Mouse (Mus musculus): ENCODE results near the gene Catsperg1. TPM values are rescaled to one million over a fixed set of nuclear protein-coding genes. Genes with fewer than 3 reads are reported as not detected.

The Catsperg1 gene
- 1 to 10 TPM; 1.6 to 1.8 TPM for total RNA-seq (2021)
- long read RNA-seq, experiment 1, partial matches to known transcripts = 0 of 3 reads
- long read RNA-seq, experiment 1, other reads (novel, unspliced or antisense) = 3 of 3 reads
- long read RNA-seq, experiment 2 = 0 reads

DNA sequence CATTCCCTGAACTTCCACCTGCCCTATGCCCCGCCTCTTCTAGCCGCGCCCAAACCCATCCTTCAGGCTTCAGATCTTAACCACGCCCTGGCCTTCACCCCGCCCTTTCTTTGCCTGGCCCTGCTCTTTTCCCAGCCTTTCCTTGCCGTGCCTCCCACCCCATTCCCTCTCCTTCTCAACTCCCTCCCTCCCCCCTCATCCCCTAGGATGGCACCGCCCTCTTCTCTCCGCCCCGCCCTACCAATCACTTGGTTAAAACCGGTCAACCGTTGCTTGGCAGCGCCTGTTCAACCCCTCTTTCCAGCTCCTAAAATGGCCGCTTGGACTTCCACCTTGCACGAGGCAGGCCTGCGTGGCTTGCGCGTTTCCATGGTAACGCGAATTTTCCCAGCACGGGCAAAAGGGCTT is at the start of gene Catsperg1:
Catsperg1 (minus strand) TSS at position 361 of the 408 bp plus-strand sequence.
- no peak for DNase-seq (ENCODE audit: low spot score in 2 of 2)

DNA sequence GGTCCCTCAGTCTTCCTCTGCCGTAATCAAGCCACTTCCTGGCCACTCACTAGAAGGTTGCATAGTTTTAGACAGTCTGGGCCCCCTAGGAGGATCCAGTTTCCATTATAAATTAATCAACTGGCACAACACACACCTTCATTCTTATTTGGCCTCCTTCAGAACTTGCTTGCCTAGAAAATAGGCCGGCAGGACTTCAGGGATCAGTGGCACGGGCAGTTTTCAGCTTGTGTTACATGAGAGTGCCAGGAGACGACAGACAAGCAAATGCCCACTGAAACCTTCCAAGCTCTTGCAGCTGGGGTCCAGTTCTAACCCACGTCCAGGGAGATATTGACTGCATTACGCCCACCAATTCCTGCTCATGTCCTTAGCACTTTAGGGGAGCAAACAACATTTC is 48.3 kb upstream of the Catsperg1 start:
- DNase-seq (ENCODE audit: low spot score in 2 of 2) = no peak

DNA sequence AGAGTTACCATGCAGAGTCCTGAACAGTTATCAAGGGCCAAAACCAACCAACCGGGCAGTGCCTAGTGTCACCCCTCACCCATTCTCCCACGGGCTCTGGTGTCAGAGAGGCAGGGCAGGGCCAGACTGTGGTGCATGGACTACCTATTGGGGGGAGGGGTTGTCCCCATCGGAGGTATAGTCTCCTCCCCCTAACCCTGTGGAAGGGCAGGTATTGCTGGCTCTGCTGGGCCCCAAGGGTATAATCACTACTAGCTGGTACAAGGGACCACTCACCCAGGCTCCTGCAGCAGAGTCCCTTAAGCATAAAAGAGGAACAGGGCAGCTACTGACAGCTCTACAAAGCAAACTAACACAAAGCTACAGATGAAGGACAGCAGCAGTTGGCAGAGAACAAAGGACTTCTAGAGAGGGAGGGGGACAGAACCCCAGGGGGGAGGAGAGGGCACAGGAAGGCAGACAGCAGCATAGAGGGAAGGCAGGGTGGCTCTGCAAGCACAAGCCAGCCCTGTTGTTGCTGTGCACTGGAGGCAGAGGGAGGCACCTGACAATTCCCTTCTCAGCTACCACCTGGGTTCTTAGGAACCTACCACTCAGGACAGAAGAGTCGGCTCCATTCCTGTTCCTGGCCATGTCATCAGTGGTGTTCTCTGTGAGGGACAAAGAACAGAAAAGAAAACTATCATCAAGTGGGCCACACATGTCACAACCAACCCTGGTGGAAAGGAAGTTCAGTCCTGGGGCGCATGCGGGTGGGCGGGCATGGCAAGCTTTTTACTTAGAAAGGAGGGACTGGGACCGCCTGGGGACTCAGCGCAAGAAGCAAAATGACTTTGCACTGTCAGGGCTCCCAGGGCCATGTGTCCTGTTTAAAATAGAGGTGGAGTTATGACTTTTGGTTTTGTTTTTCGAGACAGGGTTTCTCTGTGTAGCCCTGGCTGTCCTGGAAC is 46.2 kb upstream of the Catsperg1 start:
- no peak for DNase-seq (ENCODE audit: low spot score in 2 of 2)

DNA sequence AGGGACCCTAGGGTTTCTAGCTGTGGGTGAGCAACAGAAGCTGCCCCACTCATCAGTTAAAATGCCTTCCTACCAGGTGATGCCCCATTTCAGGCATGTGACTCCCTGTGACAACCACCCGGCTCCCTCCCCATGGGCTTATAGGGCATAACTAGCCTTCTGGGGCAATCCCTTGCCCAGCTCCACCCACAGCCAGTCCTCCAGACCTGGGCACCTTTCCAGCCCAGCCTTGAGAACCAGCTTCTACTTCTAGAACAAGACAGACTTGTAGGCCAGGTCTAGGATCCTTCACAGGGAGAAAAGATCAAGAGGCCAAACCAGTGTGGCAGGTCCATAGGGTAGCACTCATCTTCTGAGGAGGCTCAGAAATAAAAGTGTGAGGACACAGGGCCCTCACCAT is 43.5 kb upstream of the Catsperg1 start:
- DNase-seq (ENCODE audit: low spot score in 2 of 2) = no peak

DNA sequence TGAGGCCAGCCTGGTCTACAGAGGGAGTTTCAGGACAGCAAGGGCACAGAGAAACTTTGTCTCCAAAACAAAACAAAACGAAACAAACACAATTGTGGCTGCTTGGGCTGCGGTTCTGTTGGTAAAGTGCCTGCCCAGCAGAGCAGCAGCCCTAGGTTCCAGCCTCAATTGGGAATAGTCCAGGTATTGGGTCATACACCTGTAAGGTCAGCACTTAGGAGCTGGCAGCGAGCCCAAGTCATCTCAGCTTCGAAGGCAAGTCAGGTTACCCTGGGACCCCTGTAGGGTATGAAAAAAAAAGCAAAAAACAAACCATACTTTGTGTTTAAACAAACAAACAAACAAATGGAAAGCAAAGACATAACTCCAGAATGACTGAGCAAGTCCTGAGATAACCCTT is 42.0 kb upstream of the Catsperg1 start:
- no peak for DNase-seq (ENCODE audit: low spot score in 2 of 2)

DNA sequence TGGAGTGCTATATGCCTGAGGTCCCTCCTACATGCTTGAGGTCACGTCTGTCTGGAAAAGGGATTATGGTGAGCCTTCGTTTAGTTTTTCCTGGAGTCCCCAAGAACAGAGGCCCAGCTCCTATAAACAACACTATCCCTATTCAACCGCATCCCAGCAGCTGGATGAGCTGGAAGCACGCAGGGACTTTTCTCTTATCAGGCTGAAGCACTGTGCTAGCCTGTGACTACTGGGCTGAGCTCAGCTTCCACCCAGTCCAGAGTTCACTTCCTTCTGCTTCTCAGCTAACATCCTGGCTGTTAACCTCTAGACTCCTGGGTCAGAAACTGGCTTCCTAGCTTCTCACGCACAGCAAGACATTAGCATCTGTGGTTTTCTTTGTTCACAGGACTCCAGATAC is 40.0 kb upstream of the Catsperg1 start:
- DNase-seq (ENCODE audit: low spot score in 2 of 2) = no peak

DNA sequence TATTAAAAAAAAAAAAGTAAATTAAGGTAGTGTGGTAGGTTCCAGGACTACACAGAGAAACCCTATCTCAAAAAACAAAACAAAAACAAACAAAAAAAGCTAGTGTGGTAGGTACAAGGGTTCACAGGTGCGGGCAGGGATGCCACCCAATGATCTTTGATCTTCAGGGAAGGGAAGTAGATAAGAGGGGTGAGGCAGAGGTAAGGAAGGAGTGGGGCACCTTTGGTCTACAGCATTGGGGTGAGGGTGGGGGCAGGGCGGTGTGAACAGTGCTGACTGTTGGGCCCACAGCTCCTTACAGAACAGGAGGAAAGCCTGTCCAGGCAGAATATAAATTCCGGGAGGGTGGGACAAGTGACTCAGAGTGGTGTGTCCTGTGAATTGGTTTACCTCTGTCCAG is 37.3 kb upstream of the Catsperg1 start:
- no peak for DNase-seq (ENCODE audit: low spot score in 2 of 2)

DNA sequence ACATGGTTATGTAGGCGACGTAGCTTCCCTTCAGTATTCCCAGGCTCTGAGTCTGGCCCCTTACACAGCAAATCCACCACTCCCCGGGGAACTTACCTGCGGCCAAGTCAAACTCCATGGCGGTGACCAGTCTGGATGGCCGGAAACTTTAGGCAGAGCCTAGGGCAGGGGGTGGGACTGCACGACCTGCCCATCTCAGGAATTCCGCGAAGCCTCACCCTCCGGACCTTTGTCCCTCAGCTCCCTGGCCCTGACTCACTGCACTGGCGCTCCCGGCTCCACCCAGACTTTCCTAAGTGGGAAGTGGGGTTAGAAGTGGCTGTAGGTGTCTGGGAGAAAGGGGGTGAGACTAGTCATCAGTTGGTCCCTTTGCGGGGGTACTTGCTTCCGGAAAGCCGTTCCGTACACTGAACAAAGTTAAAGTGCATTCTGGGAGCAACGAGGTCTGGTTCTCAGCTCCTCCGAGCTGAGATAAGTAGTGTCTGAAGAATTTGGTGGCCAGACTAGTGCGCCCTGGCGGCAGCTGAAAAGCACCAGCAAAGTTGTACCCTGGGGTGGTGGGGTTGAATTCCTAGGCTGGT is 34.5 kb upstream of the Catsperg1 start, which contains the start of gene 2200002D01Rik:
2200002D01Rik (minus strand) TSS at position 206 of the 581 bp plus-strand sequence.
- no peak for DNase-seq (ENCODE audit: low spot score in 2 of 2)

DNA sequence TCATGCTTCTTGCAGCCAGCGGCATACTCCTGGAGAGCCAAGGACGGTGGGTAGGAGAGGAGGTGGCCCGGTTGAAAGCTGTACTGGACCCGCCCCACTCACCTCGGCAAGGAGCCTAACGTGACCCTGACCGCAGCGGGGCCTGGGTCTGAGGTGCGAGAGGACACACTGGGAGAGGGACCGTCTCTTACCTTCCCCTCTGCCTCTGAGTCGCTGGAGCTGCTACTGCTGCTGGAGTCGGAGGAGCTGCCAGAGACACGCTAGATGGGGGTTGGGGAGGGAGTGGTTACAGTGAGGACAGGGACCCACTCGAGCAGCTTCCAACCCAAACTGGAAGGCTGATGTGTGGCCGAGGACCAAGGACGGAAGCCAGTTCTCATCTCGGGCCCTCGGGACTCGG is 33.9 kb upstream of the Catsperg1 start:
- DNase-seq (ENCODE audit: low spot score in 2 of 2) = no peak

DNA sequence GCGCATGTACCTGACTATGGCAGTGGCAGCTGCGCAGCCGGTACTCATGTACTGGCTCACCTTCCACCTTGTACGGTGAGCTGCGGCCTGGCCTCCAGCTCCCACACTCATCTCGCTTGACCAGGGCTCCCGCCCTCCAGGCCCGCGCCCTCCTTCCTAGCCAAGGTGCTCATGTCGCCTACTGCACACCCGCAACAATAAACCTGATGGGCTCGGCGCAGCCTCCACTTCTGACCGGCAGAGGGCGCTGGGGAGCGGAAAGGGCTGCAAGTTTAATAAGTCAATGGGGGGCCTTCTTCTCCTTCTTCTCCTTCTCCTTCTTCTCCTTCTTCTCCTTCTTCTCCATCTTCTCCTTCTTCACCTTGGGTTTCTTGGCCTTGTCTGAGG is 33.5 kb upstream of the Catsperg1 start:
- peak; percentile 66 to 70 for DNase-seq (ENCODE audit: low spot score in 2 of 2)

DNA sequence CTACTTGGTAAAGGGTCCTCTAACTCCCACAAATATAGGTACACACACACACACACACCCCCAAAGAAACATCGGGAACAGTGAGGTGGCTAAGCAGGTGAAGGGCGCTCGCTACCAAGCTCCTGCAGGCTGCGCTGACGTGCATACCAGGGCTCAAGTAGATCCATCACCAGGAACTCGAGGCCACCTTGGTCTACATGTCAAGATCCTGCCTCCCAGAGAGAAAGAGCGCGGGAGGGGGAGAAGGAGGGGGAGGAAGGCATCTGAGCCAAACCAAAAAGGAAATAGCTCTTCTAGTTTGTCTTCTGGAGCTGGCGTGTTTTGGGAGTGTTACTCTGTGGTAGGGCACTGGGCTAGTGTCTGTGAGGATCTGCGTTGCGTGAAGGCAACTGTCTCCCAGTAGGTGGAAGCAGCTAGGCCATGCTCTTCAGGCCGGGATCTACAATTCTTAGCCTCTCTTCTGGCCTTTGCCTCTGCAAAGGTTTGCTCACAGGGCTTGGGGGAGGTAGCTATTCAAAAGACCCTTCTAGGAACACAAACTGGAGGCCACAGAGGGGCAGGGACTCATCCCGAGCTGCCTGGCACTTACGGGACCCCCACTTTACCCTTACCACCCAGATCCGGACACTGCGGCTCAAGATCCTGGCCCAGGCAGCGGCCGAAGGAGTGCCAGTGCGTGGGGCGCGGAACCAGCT is 32.9 kb upstream of the Catsperg1 start:
- DNase-seq (ENCODE audit: low spot score in 2 of 2) = no peak

DNA sequence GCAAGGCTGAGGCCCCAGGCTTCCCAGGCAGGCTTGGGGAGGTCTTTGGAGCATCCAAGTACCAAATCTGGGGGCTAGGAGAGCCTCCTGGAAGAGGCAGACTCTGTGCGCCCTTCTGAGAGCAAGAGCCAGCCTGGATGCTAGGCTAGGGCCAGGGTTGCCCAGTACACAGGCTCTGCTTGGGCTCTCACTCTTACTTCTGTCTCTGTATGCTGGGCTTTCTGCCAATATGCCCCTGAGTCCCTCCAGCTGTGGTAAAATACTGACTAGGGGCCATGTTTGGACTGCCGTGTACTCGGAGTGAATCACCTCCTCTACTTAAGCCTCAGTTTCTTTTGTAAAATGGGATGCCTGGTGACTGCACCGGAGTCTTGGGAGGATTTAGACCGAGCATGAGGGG is 32.2 kb upstream of the Catsperg1 start:
- no peak for DNase-seq (ENCODE audit: low spot score in 2 of 2)

DNA sequence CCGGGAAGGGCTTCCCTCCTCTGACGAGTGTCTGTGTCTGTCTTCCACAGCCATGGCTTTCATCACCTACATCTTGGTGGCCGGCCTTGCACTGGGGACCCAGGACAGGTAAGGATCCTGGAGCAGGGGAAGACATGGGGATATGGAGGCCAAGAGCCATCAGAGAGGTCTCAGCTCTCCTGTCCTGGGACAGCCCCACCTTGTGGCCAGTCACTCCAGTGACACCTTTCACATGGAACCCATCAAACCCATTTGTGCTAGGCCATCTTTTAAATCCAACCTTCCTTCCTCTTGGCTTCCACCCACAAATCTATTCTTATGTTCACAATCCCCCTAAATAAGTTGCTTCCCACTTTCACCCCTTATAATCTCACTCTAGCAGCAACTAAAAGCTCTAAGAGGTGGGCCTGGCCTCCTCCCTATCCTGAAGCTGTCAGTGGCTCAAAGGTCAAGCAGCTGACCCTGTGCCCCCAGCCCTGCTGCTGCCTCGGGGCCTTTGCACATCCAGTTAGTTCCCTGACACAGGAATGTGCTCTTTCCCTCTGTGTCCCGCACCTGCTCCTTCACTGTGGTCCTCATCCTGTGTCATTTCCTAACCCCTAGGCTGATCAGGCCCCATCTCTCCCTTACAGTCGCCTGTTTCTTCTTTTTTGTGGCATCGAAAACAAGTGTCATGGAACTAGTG is 31.0 kb upstream of the Catsperg1 start:
- DNase-seq (ENCODE audit: low spot score in 2 of 2) = no peak

DNA sequence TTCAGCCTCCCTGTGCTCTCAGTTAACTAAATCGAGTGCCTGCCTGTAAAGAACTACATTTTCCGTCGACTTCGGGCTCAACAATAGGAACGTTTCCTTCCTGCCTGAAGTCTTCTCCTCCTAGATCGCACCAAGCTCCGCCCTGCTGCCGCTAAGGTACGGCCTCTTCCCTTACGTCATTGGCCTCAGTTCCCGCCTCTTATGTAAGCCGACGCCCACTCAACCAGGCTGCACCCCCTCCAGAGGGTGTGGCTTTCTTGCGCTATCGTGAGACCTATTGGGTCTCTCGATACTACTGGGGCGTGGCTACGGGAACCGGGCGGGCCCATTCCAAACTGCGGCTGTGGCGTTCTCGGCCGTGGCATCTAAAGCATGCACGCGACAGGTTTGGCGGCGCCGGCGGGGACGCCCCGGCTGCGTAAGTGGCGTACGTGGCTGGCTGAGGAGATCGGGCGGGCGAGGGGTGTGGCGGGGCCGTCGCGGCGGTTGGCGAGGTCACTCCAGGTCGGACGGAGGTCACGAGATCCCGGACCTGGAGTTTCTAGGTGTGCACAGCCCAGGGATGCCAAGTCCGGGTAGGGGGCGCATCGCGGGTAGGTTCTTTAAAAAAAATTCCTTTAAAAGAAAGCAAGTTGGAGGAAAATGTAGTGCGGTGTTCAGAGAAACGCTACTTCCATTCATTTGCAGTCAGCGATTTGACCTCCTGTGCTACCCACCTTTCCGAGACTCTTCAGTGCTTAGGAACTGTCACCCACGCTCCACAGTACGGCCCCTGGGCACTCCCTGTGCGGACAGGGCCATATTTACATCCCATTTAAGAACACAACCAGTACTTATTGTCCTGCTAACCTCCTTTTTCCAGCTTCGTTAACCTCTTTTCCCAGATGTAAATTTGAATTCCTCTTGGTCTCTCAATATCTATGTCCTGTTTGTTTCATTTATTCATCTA is 24.5 kb upstream of the Catsperg1 start, which contains the start of gene Yif1b:
Yif1b (plus strand) TSS at position 311 of the 949 bp plus-strand sequence.
- peak; percentile 93 to 98 for DNase-seq (ENCODE audit: low spot score in 2 of 2)

DNA sequence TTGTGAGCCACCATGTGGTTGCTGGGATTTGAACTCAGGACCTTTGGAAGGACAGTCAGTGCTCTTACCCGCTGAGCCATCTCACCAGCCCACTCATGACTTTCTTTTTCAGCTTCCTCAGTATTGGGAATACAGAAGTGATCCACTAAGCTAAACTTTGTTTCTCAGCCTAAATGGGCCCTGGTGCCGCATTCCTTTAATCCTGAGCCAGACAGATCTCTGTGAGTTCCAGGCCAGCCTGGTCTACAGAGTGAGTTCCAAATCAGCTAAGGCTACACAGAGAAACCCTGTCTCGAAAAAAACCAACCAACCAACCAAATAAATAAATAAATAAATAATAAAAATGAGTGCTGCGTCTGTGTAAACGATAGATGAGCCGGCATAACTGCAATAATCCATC is 23.8 kb upstream of the Catsperg1 start:
- DNase-seq (ENCODE audit: low spot score in 2 of 2) = peak; percentile 24 to 42

DNA sequence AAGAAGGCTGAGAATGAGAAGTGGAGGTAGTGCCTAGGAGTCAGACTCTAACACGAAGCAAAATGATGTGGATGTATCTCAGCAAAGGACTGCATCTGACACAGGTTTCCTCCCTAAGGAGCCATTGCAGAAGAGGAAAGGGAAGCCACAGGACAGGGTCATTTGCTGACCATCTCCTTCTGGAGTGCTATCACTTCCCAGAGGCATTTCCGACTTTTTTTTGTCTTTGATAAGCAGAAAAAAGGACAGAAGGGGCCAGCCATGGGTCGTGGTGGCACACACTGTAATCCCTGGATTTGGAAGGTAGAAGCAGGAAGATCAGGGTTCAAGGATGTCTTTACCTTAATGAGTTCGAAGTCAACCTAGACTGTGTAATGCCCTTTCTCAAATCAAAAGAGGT is 22.8 kb upstream of the Catsperg1 start:
- DNase-seq (ENCODE audit: low spot score in 2 of 2) = no peak

DNA sequence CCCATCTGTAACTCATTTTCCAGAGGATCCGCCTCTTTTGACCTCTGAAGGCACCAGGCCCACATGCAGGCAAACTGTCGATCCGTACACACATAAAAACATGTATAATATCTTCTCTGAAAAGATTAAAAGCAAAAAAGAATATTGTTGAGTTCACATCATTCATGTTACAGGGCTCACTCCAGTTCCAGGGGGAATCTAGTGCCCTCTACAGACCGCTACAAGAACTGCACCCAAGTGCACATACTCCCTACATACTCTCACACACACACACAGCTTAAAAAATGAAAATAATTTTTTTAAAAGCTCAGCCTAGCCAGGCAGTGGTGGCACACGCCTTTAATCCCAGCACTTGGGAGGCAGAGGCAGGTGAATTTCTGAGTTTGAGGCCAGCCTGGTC is 20.8 kb upstream of the Catsperg1 start:
- no peak for DNase-seq (ENCODE audit: low spot score in 2 of 2)

DNA sequence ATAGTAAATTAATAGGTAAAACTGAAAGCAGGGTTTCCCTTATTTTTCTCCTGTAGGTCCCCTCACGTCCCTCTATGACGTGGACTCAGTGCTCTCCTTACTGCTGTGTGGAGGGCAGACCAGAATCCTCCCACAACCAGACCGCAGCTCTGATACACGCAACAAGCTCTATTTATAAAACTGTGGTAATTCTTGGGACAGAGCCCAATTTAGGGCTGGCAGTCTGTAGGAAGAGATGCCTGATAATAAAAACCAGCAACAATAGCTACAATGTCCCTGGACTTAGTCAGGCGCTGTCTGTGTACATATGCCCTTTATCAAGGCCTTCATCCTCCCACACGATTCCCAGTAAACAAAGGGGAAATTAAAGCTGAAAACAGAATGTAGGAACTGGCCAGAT is 19.9 kb upstream of the Catsperg1 start:
- DNase-seq (ENCODE audit: low spot score in 2 of 2) = peak in 1 of 2 experiments; percentile 43

DNA sequence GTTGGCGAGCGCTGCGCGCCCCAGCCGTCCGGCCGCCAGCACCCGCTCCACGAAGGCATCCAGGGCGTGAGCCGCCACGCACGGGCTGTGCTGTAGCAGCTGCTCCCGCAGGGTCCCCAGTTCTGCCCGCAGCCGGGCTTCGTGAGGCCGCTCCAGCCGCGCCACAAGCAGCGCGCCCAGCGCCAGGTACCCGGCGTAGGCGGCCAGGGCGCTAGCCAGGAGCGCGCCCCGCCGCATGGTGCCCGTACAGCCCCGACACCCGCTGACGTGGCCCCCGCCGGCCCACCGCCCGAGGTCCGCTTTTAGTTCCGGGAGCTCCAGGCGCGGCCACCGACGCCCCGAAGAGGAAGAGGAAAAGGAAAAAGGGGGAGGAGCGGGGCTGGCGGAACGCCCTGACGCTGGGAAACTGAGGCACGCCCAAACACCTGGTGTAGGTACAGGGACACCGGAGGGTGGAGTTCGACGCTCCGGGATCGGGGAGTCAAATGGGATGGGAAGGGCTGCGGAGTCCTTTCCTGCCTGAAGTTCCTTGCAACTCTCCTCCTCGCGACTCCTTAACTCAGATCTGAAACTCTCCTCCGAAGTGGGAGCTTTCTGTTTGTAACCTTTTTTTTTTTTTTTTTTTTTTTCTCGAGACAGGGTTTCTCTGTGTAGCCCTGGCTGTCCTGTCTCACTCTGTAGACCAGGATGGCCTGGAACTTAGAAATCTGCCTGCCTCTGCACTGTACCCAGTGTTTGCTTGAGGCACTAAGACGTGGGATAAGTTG is 18.6 kb upstream of the Catsperg1 start, which contains the start of gene Kcnk6:
Kcnk6 (minus strand) TSS at position 269 of the 767 bp plus-strand sequence.
- no peak for DNase-seq (ENCODE audit: low spot score in 2 of 2)

Data from layer of hippocampus, postnatal 14 days (tissue).